Mouse (Mus musculus) bone marrow macrophage, adult 2 months (primary cell): ENCODE results near the gene Snai3. TPM values are rescaled to one million over a fixed set of nuclear protein-coding genes. Genes with fewer than 3 reads are reported as not detected.

Source experiments
- H3K27ac ChIP-seq: 2 replicates; pipeline ENCODE4 v1.5.1; 2012; ENCODE audit warnings: low read depth, low read length; ENCODE audit not compliant: insufficient read depth
- H3K4me1 ChIP-seq: 2 replicates; pipeline ENCODE4 v1.6.1; 2012; ENCODE audit warnings: low read length; ENCODE audit not compliant: control insufficient read depth, insufficient read depth
- H3K4me3 ChIP-seq: 2 replicates; pipeline ENCODE4 v1.5.1; 2012; ENCODE audit warnings: mild to moderate bottlenecking, low read length, moderate library complexity; ENCODE audit not compliant: insufficient read depth
- CTCF ChIP-seq: IDR thresholded peaks from 2 replicates; pipeline ENCODE4 v1.5.1; 2012; ENCODE audit warnings: low read depth, mild to moderate bottlenecking, low read length, moderate library complexity
- POLR2A ChIP-seq: IDR thresholded peaks from 2 replicates; pipeline ENCODE4 v1.6.1; 2012; ENCODE audit warnings: mild to moderate bottlenecking, low read depth, low read length, borderline replicate concordance
- polyA plus RNA-seq: library from polyadenylated mRNA; stranded (reverse); fragments of >200 nt; gene quantifications from 2 replicates; pipeline ENCODE4 v1.2.4, GENCODE M21; 2012; ENCODE audit not compliant: missing spikeins, insufficient read depth, insufficient read length

Gene Snai3
- polyA plus RNA-seq, 1 experiment, result not detected

DNA sequence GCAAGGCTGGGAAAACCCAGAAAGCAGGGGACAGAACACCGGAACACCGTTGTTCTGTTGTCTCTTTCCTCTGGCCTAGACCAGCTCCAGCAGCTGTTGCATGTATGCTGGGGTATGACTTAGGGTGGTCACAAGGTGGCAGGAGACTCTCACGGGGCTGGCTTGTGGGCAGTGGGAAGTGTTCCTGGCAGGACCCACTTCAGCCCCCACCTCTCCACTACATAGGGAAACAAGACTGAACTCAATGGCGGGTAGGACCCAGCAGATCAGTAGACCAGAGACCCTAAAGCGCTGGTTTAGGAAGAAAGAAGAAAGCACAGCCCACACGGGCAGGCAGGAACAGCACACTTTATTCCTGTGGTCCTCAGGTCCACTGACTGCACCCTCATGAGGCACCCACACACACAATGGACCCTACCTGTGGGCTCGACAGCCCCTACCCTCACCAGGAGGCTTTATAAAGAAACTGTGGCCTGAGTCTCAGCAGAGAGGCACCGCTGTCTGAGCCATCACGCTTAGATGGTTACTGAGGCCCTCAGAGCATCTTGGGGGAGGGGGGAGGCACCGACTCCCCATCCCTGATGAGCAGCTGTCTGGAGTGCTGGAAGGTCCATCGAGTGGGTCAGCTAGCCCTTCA lies 27.1 kb downstream of the Snai3 start:
- peak overlapping the region; percentile 89 for H3K4me3 ChIP-seq
- no peak for TF ChIP-seq POLR2A
- TF ChIP-seq CTCF, result no peak
- peak overlapping the region; percentile 97 for H3K27ac ChIP-seq
- H3K4me1 ChIP-seq, result peaks cover 30% of the 10 kb centered on the region

DNA sequence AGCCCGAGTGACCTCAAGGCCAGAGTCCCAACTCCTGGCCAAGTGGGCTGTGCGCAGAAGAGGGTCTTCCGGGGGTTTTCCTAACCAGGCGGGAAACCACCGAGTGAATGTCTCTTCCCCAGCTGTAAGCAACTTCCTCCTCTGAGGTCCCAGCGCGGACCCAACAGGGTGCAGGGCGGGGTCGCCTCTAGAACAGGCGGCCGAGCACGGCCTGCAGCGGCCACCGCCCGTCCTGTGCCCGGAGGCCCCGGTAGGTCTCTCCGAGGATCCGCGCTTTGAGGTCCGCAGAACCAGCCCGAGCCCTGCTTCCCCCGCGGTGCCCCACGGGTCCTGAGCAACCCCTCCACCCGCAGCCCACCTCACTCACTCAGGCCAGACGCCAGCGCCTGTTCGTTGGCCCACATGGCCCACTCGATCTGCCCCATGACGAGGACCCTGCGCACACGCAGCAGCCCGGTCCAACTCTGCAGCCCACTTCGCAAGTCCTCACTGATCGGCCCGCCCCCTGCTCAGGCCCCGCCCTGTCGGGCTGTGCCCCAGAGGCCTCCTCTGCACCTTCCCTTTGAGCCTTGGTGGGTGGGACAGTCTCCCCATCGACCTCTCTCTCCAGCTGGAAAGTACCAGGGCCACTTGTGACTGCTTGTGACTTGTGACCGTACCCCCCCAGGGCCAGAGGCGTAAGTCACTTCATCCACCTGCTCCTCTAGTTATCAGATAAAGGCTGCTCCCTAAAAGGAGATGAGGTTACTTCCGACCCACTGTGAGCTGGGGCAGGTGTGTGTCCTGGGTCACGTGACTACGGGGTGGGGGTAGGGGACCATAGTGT lies 27.9 kb downstream of the Snai3 start, which contains the start of gene Cyba:
Gene Cyba (minus strand): TSS at position 488 of the 826 bp plus-strand sequence.
- H3K27ac ChIP-seq, result peak within 1 kb of the TSS; percentile 97
- no peak for TF ChIP-seq POLR2A
- no peak for TF ChIP-seq CTCF
- peaks cover 25% of the 10 kb centered on the region for H3K4me1 ChIP-seq
- peak within 1 kb of the TSS; percentile 89 for H3K4me3 ChIP-seq

DNA sequence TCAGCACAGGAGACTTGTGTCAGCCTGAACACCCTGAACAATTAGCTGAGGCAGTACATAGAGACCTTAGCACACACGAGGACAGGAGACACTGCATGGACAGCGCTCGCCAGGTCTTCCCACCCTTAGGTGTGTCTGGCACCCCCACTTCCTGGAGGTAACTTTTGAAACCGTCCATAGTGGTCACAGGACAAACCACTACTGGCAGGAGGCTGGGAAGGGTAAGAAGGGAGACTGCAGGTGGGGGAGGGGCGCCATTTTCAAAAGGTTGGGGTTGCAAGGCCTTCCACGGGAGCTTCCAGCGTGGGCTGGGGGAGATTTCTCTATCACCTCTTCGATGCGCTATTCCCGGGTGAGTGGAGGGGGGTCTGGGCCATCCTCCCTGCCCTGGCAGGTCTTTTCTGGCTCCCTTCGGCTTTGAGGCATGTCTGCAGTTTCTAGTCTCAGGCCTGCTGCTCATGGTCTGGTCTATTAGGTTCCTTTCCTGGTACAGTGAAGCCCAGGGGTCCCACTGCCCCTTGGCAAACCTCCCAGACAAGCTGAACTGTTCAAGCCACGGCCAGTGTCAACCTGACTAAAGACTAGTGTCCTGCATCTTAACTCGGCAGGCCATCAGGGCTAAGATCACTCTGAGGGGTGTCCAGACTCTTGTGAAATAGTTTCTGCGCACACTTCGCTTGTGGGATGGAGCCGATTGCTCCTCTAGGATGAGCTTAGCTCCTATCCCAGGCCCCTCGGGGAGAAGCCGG lies 28.7 kb downstream of the Snai3 start:
- H3K27ac ChIP-seq, result peak overlapping the region; percentile 97
- TF ChIP-seq CTCF, result no peak
- TF ChIP-seq POLR2A, result no peak
- H3K4me3 ChIP-seq, result peak overlapping the region; percentile 89
- H3K4me1 ChIP-seq, result peaks cover 24% of the 10 kb centered on the region

DNA sequence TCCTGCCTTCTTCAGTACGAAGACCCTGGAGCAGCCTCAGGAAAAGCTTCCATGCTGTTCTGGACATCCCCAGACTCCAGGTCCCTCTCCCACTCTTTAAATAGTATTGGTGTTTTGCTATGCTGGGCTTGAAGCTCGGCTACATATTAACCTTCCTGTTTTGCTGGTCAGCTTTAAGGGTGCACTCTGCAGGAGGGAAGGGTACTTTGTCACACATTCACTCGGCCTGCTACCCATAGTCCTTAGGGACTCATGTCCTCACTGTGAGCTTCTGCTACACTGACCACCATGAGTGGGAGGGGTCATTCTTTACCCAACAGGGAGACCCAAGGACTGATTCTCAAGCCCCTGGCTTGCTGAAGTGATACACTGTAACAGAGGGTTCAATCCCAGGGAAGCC lies 29.9 kb downstream of the Snai3 start:
- Histone ChIP-seq H3K4me1 (peaks cover 24% of the 10 kb centered on the region), H3K4me3 (peak overlapping the region; percentile 38), H3K27ac (peak overlapping the region; percentile 97)
- no peak for TF ChIP-seq CTCF
- no peak for TF ChIP-seq POLR2A

DNA sequence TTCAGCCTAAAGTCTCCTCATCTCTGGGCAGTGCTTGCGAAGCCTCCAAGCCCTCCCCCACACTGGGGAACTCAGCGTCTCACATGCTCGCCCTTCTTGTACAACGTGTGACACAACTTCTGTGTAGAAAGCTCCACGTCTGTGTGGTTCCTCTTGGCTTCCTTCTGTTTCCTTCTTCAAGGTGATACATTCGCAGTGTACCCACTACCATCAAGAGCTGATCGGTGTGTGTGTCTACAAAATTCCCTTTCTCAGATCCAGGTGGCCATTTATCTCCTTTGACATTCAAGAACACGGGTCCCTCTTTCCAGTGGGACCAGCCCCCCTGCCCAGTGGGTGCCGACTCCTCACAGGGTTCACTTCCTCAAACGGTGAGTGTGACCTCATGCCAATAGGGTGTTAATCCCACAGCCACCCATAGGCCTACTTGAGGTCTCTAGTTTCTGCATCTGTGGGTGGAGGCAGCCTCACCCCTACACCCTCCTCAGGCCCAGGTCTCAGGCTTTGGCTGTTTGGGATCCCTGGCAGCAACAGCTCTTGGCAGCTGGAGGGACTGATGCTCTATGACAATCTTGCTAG lies 30.4 kb downstream of the Snai3 start:
- Histone ChIP-seq H3K4me1 (peaks cover 24% of the 10 kb centered on the region), H3K27ac (peak overlapping the region; percentile 97), H3K4me3 (peak overlapping the region; percentile 48)
- no peak for TF ChIP-seq POLR2A
- TF ChIP-seq CTCF, result no peak

DNA sequence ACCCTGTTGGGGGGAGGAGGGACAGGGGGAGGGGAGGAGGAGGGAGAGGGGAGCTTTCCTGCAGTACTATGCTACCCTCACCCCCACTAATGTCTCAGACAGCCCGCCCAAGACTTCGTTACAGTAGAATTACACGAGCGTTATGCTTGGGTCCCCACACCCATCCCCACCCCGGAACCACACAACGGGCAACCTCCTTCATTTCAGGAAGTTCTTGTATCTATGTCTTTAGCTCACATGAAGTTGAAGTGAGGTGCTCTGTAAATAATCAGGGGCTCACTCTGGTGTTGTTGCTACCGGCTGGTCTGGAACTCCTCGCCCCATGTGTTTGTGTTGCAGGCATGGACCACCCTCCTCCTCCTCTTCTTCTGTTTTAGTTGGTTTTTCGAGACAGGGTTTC lies 32.4 kb downstream of the Snai3 start:
- TF ChIP-seq POLR2A, result no peak
- no peak for TF ChIP-seq CTCF
- Histone ChIP-seq H3K4me1 (peaks cover 19% of the 10 kb centered on the region), H3K4me3 (no peak overlapping the region), H3K27ac (no peak overlapping the region)

DNA sequence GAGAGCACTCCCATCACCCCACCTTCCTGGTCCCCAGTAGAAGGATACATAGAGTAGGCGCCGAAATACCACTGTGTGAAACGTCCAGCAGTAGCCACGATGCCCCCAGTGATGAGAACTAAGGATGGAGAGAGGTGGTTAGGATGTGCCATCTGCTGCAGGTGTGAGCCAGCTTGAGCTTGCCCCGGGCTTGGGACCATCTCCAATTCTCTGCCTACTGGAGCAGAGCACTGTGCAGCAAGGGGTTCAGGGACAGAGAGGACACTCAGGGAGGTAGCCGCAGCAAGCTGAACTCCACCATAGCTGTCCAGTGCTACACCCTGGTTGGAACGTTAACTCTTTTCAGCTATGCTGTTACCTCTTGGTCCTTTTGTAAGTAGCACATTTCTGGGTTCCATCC lies 32.9 kb downstream of the Snai3 start:
- Histone ChIP-seq H3K27ac (no peak overlapping the region), H3K4me3 (no peak overlapping the region), H3K4me1 (peaks cover 17% of the 10 kb centered on the region)
- TF ChIP-seq POLR2A (no peak), CTCF (no peak)

DNA sequence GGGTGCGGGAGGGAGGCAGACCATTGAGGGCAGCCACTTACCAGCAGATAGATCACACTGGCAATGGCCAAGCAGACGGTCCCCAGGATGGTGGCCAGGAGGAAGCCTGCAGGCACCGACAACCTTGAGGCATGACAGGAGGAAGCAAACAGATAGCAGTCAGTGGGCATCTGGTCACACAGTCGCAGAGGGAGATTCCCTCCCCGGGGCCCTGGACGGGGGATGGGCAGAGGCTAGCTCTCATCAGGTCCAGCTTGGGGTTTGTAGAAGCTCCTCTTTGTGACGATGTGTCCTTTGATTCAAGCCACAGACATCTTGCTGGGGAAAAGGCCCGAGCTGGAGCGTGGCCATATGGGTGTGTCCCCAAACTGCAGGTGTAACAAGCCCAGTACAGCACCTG lies 34.4 kb downstream of the Snai3 start:
- Histone ChIP-seq H3K4me1 (peaks cover 15% of the 10 kb centered on the region), H3K4me3 (no peak overlapping the region), H3K27ac (no peak overlapping the region)
- no peak for TF ChIP-seq POLR2A
- TF ChIP-seq CTCF, result no peak

DNA sequence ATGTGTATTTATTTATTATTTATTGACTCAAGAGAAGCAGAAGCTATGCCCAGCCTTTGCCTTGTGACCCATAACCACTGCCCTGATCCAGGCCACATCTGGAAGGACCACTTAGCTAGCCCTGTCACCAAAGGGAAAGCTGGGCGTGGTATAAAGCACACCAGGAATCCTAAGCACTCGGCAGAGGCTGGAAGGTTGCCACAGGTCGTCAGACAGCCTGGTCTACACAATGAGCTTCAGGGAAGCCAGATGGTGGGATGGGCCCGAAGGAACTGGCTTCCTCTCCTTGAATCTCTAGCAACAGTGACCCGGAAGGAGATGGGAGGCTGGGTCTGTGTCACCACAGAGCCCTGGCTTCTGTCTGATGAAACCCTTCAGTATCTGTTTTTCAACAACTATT lies 36.9 kb downstream of the Snai3 start:
- Histone ChIP-seq H3K4me1 (peaks cover 2% of the 10 kb centered on the region), H3K27ac (no peak overlapping the region), H3K4me3 (no peak overlapping the region)
- TF ChIP-seq POLR2A, result no peak
- TF ChIP-seq CTCF, result no peak
